Comparison of ENCODE assay signal across 8 mouse cellular contexts in the genomic region with DNA sequence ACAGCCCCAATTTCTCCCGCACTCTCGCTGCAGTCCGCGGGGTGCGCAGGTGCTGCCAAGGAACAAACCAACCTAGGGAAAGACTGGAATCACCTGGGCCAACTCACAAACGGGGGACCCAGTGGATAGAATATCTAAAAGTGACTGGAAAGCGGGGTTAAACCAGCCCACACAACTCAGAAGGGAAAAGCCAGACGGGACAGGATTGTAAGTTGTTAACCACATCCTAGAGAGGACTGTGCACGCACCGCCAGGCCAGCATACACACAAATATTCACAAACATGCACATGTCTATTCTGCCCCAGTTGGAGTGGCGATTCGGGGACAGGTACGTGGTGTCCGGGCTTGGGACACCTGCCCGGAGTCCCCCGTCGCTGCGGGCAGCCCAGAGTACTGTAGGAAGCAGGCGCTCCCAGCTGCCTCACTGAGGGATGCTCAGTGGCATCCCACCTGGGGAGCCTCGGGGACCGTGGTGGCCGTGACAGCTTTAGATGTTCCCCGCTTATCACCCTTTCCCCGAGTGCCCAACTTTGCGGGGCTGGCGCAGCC. TPM values are rescaled to one million over a fixed set of nuclear protein-coding genes. Genes with fewer than 3 reads are reported as not detected.
DNase-seq lines count a peak whose midpoint lies in the region; ATAC-seq and TF ChIP-seq lines count a peak whose summit lies in the region.

No protein-coding gene starts in this region.

- 0 out of 2 replicates have a peak, but pooled peaks cover 3% of the 10 kb centered on the region for H3K36me3 ChIP-seq in heart, embryonic 12.5 days
- no peaks in the 10 kb centered on the region for H3K36me3 ChIP-seq in C2C12 (ENCODE audit: control insufficient read depth, insufficient read depth)
- no peaks in the 10 kb centered on the region for H3K36me3 ChIP-seq in hindbrain, embryonic 11.5 days (ENCODE audit: control insufficient read depth, insufficient read depth, low read length)
- H3K36me3 ChIP-seq in liver, postnatal 0 days (replicated peaks; ENCODE audit: insufficient read depth, low read length): no peaks in the 10 kb centered on the region

- TF ChIP-seq POLR2A in cerebellum, adult 2 months (IDR thresholded peaks at IDR 0.05; ENCODE audit: borderline replicate concordance, insufficient read depth, low read length): 0 out of 2 replicates have a peak, but pooled peaks have one; percentile 4

- 0 out of 2 replicates have a peak, but pooled peaks have one; percentile 5 for ATAC-seq in heart, embryonic 12.5 days (ENCODE audit: insufficient number of reproducible peaks, low FRiP score)
- peak; percentile 39 for ATAC-seq in hindbrain, embryonic 11.5 days (ENCODE audit: low FRiP score)
- no peak for ATAC-seq in liver, postnatal 0 days

- no peak for TF ChIP-seq CTCF in C2C12 (IDR thresholded peaks at IDR 0.05; ENCODE audit: control insufficient read depth, insufficient read depth, insufficient read length)
- no peak for TF ChIP-seq CTCF in cerebellum, adult 2 months (IDR thresholded peaks at IDR 0.05; ENCODE audit: borderline replicate concordance, insufficient read depth, low read depth, low read length)
- TF ChIP-seq CTCF in liver, postnatal 0 days (IDR thresholded peaks at IDR 0.05; ENCODE audit: low read depth): no peak

- H3K9ac ChIP-seq in heart, embryonic 12.5 days: peak overlapping the region; percentile 78
- peak overlapping the region; percentile 79 for H3K9ac ChIP-seq in hindbrain, embryonic 11.5 days (ENCODE audit: low read depth, low read length)
- H3K9ac ChIP-seq in liver, postnatal 0 days (replicated peaks): no peak overlapping the region

- H3K27ac ChIP-seq in heart, embryonic 12.5 days (ENCODE audit: poor library complexity, severe bottlenecking): no peak overlapping the region
- H3K27ac ChIP-seq in cerebellum, adult 2 months (ENCODE audit: insufficient read depth, low read length): peak overlapping the region; percentile 81
- no peak overlapping the region for H3K27ac ChIP-seq in hindbrain, embryonic 11.5 days (ENCODE audit: low read depth, low read length)
- no peak overlapping the region for H3K27ac ChIP-seq in liver, postnatal 0 days (ENCODE audit: low read depth)

- peaks cover 35% of the 10 kb centered on the region for H3K27me3 ChIP-seq in heart, embryonic 12.5 days (replicated peaks)
- no peaks in the 10 kb centered on the region for H3K27me3 ChIP-seq in C2C12 (ENCODE audit: control insufficient read depth, insufficient read depth, insufficient read length)
- H3K27me3 ChIP-seq in cerebellum, adult 2 months (ENCODE audit: control insufficient read depth, insufficient read depth, low read length): no peaks in the 10 kb centered on the region
- peaks cover 5% of the 10 kb centered on the region; the same call in 1 of the 2 replicates for H3K27me3 ChIP-seq in hindbrain, embryonic 11.5 days (ENCODE audit: control insufficient read depth, insufficient read depth, low read length)
- peaks cover 31% of the 10 kb centered on the region for H3K27me3 ChIP-seq in liver, postnatal 0 days (ENCODE audit: insufficient read depth, low read length)

- peaks cover 50% of the 10 kb centered on the region for H3K79me2 ChIP-seq in C2C12 (ENCODE audit: control insufficient read depth, insufficient read depth)

- peak overlapping the region; percentile 92 for H3K4me2 ChIP-seq in heart, embryonic 12.5 days
- peak overlapping the region; percentile 94 for H3K4me2 ChIP-seq in hindbrain, embryonic 11.5 days (replicated peaks; ENCODE audit: low read depth, low read length)
- peak overlapping the region; percentile 83 for H3K4me2 ChIP-seq in liver, postnatal 0 days (ENCODE audit: low read depth, low read length)

- DNase-seq in heart, adult 8-10 months (ENCODE audit: low spot score): no peak
- DNase-seq in cerebellum, adult 2 months: peak; percentile 81 to 83
- peak; percentile 37 for DNase-seq in hindbrain, embryonic 11.5 days (ENCODE audit: low spot score)
- DNase-seq in liver, postnatal 0 days: no peak
- DNase-seq in adipocyte (ENCODE audit: low spot score): no peak
- DNase-seq in left cerebral cortex, adult 8-10 months (ENCODE audit: low spot score in 2 of 2): no peak

- peaks cover 12% of the 10 kb centered on the region for H3K4me1 ChIP-seq in heart, embryonic 12.5 days (replicated peaks)
- H3K4me1 ChIP-seq in cerebellum, adult 2 months (ENCODE audit: control insufficient read depth, insufficient read depth, low read length): no peaks in the 10 kb centered on the region; the same call in 1 of the 2 replicates
- 0 out of 2 replicates have a peak, but pooled peaks cover 5% of the 10 kb centered on the region for H3K4me1 ChIP-seq in hindbrain, embryonic 11.5 days (replicated peaks; ENCODE audit: control insufficient read depth, insufficient read depth, low read length)
- peaks cover 3% of the 10 kb centered on the region; the same call in 1 of the 2 replicates for H3K4me1 ChIP-seq in liver, postnatal 0 days (ENCODE audit: insufficient read depth)

- peak overlapping the region; percentile 87 for H3ac ChIP-seq in C2C12 (ENCODE audit: control insufficient read depth, insufficient read length, low read depth)

- WGBS in heart, embryonic 12.5 days: 1% methylated on average over 26 of the region's 26 CpGs
- WGBS in cerebellum, adult 2 months: under 1% methylated on average over 26 of the region's 26 CpGs
- under 1% methylated on average over 26 of the region's 26 CpGs for WGBS in hindbrain, embryonic 11.5 days
- WGBS in liver, postnatal 0 days (ENCODE audit: insufficient replicate concordance): 2% methylated on average over 26 of the region's 26 CpGs

- peak overlapping the region; percentile 83 for H3K4me3 ChIP-seq in heart, embryonic 12.5 days
- H3K4me3 ChIP-seq in C2C12 (ENCODE audit: insufficient read depth, poor library complexity, severe bottlenecking): peak overlapping the region; percentile 60
- H3K4me3 ChIP-seq in cerebellum, adult 2 months (replicated peaks; ENCODE audit: insufficient read depth, low read depth, low read length): peak overlapping the region; percentile 96
- peak overlapping the region; percentile 76 for H3K4me3 ChIP-seq in hindbrain, embryonic 11.5 days (ENCODE audit: low read depth, low read length)
- peak overlapping the region; percentile 64 for H3K4me3 ChIP-seq in liver, postnatal 0 days (ENCODE audit: low read depth, low read length)

- H3K9me3 ChIP-seq in heart, embryonic 12.5 days (replicated peaks): peaks cover 5% of the 10 kb centered on the region
- no peaks in the 10 kb centered on the region for H3K9me3 ChIP-seq in hindbrain, embryonic 11.5 days (ENCODE audit: control insufficient read depth, low read length)
- no peaks in the 10 kb centered on the region for H3K9me3 ChIP-seq in liver, postnatal 0 days (ENCODE audit: low read length)

- H3K79me3 ChIP-seq in C2C12 (ENCODE audit: low read depth): peaks cover 20% of the 10 kb centered on the region

- no peak for TF ChIP-seq EP300 in liver, postnatal 0 days (IDR thresholded peaks at IDR 0.05; ENCODE audit: low read depth)

TF ChIP-seq in C2C12, 6 proteins besides CTCF, POLR2A, EP300 and RAD21:
- no peak for TF ChIP-seq MYOG (IDR thresholded peaks at IDR 0.05; ENCODE audit: control insufficient read depth, extremely low read depth, insufficient read length)
- no peak for TF ChIP-seq CEBPB (IDR thresholded peaks at IDR 0.05; ENCODE audit: low read depth)
- TF ChIP-seq MYOD1 (IDR thresholded peaks at IDR 0.05; ENCODE audit: control insufficient read depth, insufficient read length, low read depth): no peak
- no peak for TF ChIP-seq USF1 (IDR thresholded peaks at IDR 0.05; ENCODE audit: low read depth)
- no peak for TF ChIP-seq MAX (IDR thresholded peaks at IDR 0.05)
- TF ChIP-seq FOSL1 (IDR thresholded peaks at IDR 0.05; ENCODE audit: insufficient read depth, low read length, poor library complexity, severe bottlenecking): no peak

RNA-seq across cellular contexts. Expression of a gene that starts 1.0 kb away (rescaled TPM):
- 2.2 and 2.4 TPM in 2 replicates for polyA plus RNA-seq in heart, embryonic 12.5 days (2016; fragmentation: Nextera tagmentation; extraction: Ambion mirVana)
- total RNA-seq in heart, adult 8-10 months (2022): 1 to 10 TPM; 1.2 to 1.8 (median 1.5) TPM
- polyA plus RNA-seq in C2C12 (2012; fragmentation: generic; extraction: Trizol): 6.9 TPM
- 32.9 and 37.3 TPM in 2 replicates for polyA plus RNA-seq in cerebellum, adult 2 months (2012; rRNA removed)
- 3.2 and 3.8 TPM in 2 replicates for polyA plus RNA-seq in hindbrain, embryonic 11.5 days (2014; fragmentation: Nextera tagmentation; extraction: Ambion mirVana)
- 0.52 and 0.63 TPM in 2 replicates for polyA plus RNA-seq in liver, postnatal 0 days (2015; fragmentation: Nextera tagmentation; extraction: Ambion mirVana)
- 10 to 100 TPM; 18.3 to 21.4 (median 19.8) TPM for total RNA-seq in left cerebral cortex, adult 8-10 months (2022)

Comparison
In these comparisons a context has a peak if more than half of its experiments do, and no peak if none do; other contexts are left out.
1. DNase-seq: peak in cerebellum, adult 2 months (2 of 2) and hindbrain, embryonic 11.5 days (single experiment); none in heart, adult 8-10 months (single experiment), liver, postnatal 0 days (single experiment), adipocyte (single experiment) and left cerebral cortex, adult 8-10 months (0 of 2).
2. Peak in every context shown above with its lines, with median percentiles within 50 percentile points of each other: H3K4me2 ChIP-seq and H3K4me3 ChIP-seq.